15 mouse cellular contexts compared by ENCODE assay signal in genomic region chr3:122176018-122176417, GRCm38 (mm10).
"Had no signal": no experiment of that assay in that cellular context is flagged by ENCODE, and none has a peak within 500 bp of the region (broad histone marks: within the 10 kb centered on the region; RNA-seq: fewer than 3 reads in every experiment).

No protein-coding gene starts in this region.

- H3K36me3 ChIP-seq: lung, embryonic 15.5 days; midbrain, embryonic 13.5 days; midbrain, embryonic 15.5 days; neural tube, embryonic 12.5 days had no signal

- H3K4me3 ChIP-seq: lung, embryonic 15.5 days; megakaryocyte, embryonic 14.5 days; midbrain, embryonic 13.5 days; midbrain, embryonic 15.5 days; neural tube, embryonic 12.5 days had no signal

- H3K9ac ChIP-seq: liver, postnatal 0 days; lung, embryonic 15.5 days; midbrain, embryonic 13.5 days; midbrain, embryonic 15.5 days; neural tube, embryonic 12.5 days had no signal

- H3K27me3 ChIP-seq: lung, embryonic 15.5 days; megakaryocyte, embryonic 14.5 days; midbrain, embryonic 13.5 days; midbrain, embryonic 15.5 days; neural tube, embryonic 12.5 days had no signal

- H3K4me2 ChIP-seq: lung, embryonic 15.5 days; midbrain, embryonic 13.5 days; midbrain, embryonic 15.5 days; neural tube, embryonic 12.5 days had no signal

- H3K27ac ChIP-seq: lung, embryonic 15.5 days; macrophage; midbrain, embryonic 13.5 days; midbrain, embryonic 15.5 days; neural tube, embryonic 12.5 days had no signal

- DNase-seq: liver, postnatal 0 days; lung, adult 2 months; lung, postnatal 14 days; lung, postnatal 36 days; right cerebral cortex, postnatal 14 days; thymus, adult 18-20 months; thymus, postnatal 14 days; thymus, postnatal 36 days had no signal

- H3K9me3 ChIP-seq: lung, embryonic 15.5 days; megakaryocyte, embryonic 14.5 days; midbrain, embryonic 13.5 days; midbrain, embryonic 15.5 days; neural tube, embryonic 12.5 days had no signal

- H3K4me1 ChIP-seq: lung, embryonic 15.5 days; midbrain, embryonic 15.5 days; neural tube, embryonic 12.5 days had no signal

- ATAC-seq: liver, postnatal 0 days; lung, postnatal 0 days; midbrain, embryonic 13.5 days; midbrain, embryonic 15.5 days had no signal
